In genomic region chr2:4300816-4301215, GRCm38 (mm10) we compare ENCODE assay signal across 8 mouse cellular contexts.
DNase-seq lines count a peak whose midpoint lies in the region; ATAC-seq lines count a peak whose summit lies in the region.

No protein-coding gene starts in this region.

- 0 out of 2 replicates have a peak, but pooled peaks have one; percentile 0 for ATAC-seq in heart, embryonic 12.5 days (ENCODE audit: insufficient number of reproducible peaks, low FRiP score)
- peak; percentile 27; the same call in 1 of the 2 replicates for ATAC-seq in midbrain, embryonic 13.5 days
- no peak for ATAC-seq in activated CD4-positive, CD25-positive, alpha-beta regulatory T cell, adult 4 months

- no peaks in the 10 kb centered on the region for H3K27me3 ChIP-seq in heart, embryonic 12.5 days (replicated peaks)
- no peaks in the 10 kb centered on the region for H3K27me3 ChIP-seq in hindbrain, embryonic 10.5 days (ENCODE audit: insufficient read depth, poor library complexity, severe bottlenecking)
- H3K27me3 ChIP-seq in midbrain, embryonic 13.5 days = no peaks in the 10 kb centered on the region

- peaks cover 49% of the 10 kb centered on the region for H3K4me1 ChIP-seq in heart, embryonic 12.5 days (replicated peaks)
- peaks cover 59% of the 10 kb centered on the region for H3K4me1 ChIP-seq in hindbrain, embryonic 10.5 days (replicated peaks)
- H3K4me1 ChIP-seq in midbrain, embryonic 13.5 days (replicated peaks) = peaks cover 44% of the 10 kb centered on the region

- 7% methylated on average over 8 of the region's 8 CpGs for WGBS in heart, embryonic 12.5 days
- 29% methylated on average over 8 of the region's 8 CpGs for WGBS in hindbrain, embryonic 10.5 days
- WGBS in midbrain, embryonic 13.5 days = 40% methylated on average over 8 of the region's 8 CpGs

- H3K9ac ChIP-seq in heart, embryonic 12.5 days = peak overlapping the region; percentile 78
- H3K9ac ChIP-seq in midbrain, embryonic 13.5 days (replicated peaks) = no peak overlapping the region

- peak overlapping the region; percentile 55 for H3K4me3 ChIP-seq in heart, embryonic 12.5 days
- H3K4me3 ChIP-seq in hindbrain, embryonic 10.5 days = peak overlapping the region; percentile 38
- peak overlapping the region; percentile 14; the same call in 1 of the 2 replicates for H3K4me3 ChIP-seq in midbrain, embryonic 13.5 days (replicated peaks)

- DNase-seq in heart, adult 8-10 months (ENCODE audit: low spot score) = no peak
- DNase-seq in brain, adult 2 months (ENCODE audit: low read depth, low spot score) = peak; percentile 19
- no peak for DNase-seq in hindbrain, embryonic 10.5 days (ENCODE audit: low spot score)
- DNase-seq in thymus, postnatal 14 days = no peak
- DNase-seq in gastrocnemius, adult 18-20 months (ENCODE audit: low spot score) = no peak

- peak overlapping the region; percentile 79 for H3K4me2 ChIP-seq in heart, embryonic 12.5 days
- peak overlapping the region; percentile 42 for H3K4me2 ChIP-seq in midbrain, embryonic 13.5 days (replicated peaks)

- H3K9me3 ChIP-seq in heart, embryonic 12.5 days (replicated peaks) = no peaks in the 10 kb centered on the region
- no peaks in the 10 kb centered on the region for H3K9me3 ChIP-seq in hindbrain, embryonic 10.5 days
- no peaks in the 10 kb centered on the region for H3K9me3 ChIP-seq in midbrain, embryonic 13.5 days

- H3K36me3 ChIP-seq in heart, embryonic 12.5 days = no peaks in the 10 kb centered on the region
- H3K36me3 ChIP-seq in hindbrain, embryonic 10.5 days = no peaks in the 10 kb centered on the region
- no peaks in the 10 kb centered on the region for H3K36me3 ChIP-seq in midbrain, embryonic 13.5 days

- H3K27ac ChIP-seq in heart, embryonic 12.5 days (ENCODE audit: poor library complexity, severe bottlenecking) = peak overlapping the region; percentile 89
- H3K27ac ChIP-seq in hindbrain, embryonic 10.5 days = peak overlapping the region; percentile 85
- H3K27ac ChIP-seq in midbrain, embryonic 13.5 days = peak overlapping the region; percentile 73
